Mouse (Mus musculus): ENCODE measurements at regions not wholly inside any gene's neighbourhood (a gene's known extent, or its start where the extent isn't known, plus 50 kb on each side); places are given as distances from the start of the nearest gene placed in this dataset.
A peak's percentile ranks its signal among the peaks of the same experiment; 100 is the strongest.

DNA sequence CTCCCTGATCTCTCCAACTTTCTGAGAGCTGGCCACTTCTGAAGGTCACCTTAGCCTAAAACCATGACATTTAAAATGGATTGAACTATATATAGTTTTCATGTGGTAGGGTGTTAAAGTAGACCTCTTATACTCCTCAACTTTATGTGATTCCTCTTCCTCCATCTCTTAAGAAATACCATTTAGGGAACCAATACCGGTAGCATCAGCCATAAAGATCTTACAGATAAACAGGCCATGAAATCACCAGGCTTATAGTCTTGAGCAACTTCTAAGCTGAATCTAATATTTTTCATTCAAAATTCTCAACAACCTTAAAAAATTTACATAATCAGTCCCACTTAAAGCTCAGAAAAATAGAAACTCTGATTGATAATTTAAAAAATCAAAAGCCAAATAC, 56.2 kb downstream of the Rpl36a-ps1 start:
- DNase-seq (ENCODE audit: low spot score in 2 of 2), result no peak

DNA sequence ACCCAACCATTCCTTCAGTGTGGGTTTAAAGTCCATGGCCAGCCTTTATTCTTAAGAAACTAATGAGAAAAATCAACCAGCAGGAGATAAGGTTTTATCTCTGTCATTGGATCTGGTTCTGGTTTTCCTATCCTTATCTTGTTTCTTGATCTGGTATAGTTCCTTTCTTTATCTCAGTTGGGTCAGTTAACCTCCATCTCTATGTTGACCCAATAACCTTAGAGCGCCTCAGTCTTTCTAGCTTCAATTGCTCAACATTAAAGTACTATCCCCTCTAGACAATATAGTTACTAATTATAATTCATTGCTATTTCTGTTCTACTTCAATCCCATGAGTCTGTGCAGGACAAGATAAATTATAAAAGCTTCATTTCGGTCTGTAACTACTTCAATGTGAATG, 56.7 kb downstream of the Rpl36a-ps1 start:
- DNase-seq (ENCODE audit: low spot score in 2 of 2), result no peak

DNA sequence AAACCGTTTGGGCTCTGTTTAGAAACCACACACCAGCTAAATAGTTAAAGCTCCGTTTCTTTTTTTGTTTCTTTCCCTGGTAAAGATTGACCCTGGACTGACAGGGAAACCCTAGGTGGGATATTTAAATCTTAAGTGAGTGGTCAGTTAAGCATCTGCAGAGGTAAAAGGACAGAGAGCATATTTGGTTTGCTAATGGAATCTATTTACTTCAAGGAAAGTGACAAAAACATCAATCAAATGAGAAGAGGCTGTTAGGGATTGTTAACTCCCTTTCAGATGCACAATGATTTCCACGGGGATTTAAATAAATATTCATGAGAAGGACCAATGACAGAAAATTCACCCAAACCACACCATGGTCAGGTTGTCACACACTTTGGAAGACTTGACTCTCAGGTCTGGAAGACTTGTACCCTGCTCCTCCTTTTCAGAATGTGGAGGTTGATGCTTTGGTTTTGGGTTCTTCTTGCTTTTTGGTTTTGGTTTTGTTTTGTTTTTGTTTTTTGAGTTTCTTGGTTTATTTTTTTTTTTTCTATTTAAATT, 60.7 kb downstream of the Rpl36a-ps1 start:
- no peak for DNase-seq (ENCODE audit: low spot score in 2 of 2)

DNA sequence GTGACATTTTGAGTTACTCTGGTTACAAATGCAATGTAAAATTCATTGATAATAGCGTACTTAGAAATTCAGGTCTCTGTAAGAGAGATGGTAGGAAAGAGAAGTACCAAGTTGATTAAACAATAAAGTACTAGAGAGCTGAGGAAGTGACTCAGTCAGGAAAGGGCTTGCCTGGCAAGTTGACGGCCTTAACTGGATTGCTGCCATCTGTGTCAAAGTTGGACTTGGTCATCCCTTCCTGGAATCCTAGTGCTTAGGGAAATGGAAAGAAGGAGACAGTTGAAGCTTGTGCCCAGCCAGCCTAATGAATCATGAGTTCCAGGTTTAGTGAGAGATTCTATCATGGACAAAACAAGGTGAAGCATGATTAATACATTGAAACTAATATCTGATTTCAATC, 64.8 kb downstream of the Rpl36a-ps1 start:
- DNase-seq (ENCODE audit: low spot score in 2 of 2), result no peak

DNA sequence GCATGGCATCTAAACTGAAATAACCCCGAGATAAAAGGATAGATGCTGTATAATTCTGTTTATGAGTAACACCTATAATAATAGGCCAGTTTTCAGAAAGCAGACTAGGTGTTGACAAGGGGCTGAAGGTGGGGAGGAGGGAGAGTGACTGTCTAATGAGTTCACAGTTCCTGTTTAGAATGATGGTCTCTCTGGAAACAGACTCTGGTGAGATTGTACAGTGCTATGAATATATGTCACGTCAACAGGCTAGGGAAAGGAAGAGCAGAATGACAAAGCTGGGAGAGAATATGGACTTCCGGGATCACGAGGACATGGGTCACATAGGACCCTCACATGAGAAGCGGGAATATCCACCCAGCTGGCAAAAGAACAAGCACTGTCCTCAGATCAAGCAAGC, 85.9 kb downstream of the Rpl36a-ps1 start:
- DNase-seq (ENCODE audit: low spot score in 2 of 2), result no peak

DNA sequence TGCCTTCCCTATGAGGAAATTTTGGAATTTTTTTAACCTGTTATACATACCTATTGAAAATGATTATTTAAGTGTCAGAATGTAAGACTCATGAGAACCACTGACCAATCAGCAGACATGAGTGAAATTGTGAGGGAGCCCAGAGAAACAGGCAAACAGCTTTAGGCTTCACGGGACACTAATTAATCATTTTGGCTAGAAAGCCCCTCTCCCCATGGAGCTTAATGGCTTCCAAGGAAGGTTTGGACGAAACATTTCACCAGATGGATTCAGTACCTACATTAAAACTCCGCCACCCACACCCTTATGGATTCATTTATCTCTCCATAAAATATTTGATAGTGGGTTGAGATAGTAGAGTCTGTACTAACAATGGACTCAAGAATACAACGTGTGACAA, 95.2 kb downstream of the Rpl36a-ps1 start:
- peak in 1 of 2 experiments; percentile 6 for DNase-seq (ENCODE audit: low spot score in 2 of 2)

DNA sequence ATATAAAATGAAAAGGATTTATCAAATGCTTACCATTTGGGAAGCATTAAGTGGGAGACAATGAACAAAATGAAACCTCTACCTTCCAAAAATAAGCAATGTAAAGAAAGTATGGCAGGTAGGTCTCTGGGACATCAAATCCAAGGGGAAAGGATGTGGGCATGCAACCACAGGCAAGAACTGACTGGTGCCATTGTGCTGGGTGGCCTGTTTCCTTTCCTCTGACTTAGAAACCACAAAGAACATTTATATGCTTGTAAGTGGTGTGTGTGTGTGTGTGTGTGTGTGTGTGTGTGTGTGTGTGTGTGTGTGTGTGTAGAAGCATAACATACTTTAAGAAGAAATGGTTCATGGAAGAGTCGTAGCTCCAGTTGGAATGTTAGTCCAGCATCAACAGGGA, 96.7 kb downstream of the Rpl36a-ps1 start:
- no peak for DNase-seq (ENCODE audit: low spot score in 2 of 2)

DNA sequence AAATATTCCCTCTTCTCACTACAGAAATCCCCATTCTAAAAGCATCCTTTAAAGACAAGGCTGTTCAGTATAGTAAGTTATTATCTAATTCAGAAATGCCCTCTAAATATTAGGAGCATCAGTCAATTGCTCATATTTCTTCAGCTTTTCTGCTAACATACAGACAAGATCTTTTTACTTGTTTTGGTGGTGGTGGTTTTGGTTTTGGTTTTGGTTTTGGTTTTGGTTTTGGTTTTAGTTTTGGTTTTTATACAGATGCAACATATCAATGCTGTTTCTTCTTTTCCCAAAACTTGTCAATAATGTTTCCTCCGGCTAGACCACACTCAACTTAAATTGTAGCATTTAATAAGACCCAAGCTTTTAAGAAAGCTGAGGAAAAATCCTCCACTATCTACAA, 98.2 kb downstream of the Rpl36a-ps1 start:
- no peak for DNase-seq (ENCODE audit: low spot score in 2 of 2)

DNA sequence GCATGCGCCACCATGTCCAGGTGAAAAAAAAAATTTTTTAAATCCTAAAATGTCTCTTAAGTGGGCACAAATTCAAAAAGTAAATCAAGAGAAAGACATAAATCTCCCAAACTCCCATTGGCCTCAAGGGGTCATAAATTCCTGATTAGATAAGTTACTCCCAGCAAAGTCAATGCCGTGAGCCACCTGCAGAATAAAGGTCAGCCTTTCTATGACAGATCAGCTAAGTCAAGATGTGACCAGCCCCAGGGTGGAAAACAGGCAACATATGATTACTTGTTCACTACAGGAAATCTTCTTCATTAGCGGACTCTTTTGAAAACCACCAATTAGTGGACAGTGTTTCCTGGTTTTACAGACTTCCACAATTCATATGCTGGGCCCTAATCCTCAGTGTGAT, 101.4 kb downstream of the Rpl36a-ps1 start:
- no peak for DNase-seq (ENCODE audit: low spot score in 2 of 2)

DNA sequence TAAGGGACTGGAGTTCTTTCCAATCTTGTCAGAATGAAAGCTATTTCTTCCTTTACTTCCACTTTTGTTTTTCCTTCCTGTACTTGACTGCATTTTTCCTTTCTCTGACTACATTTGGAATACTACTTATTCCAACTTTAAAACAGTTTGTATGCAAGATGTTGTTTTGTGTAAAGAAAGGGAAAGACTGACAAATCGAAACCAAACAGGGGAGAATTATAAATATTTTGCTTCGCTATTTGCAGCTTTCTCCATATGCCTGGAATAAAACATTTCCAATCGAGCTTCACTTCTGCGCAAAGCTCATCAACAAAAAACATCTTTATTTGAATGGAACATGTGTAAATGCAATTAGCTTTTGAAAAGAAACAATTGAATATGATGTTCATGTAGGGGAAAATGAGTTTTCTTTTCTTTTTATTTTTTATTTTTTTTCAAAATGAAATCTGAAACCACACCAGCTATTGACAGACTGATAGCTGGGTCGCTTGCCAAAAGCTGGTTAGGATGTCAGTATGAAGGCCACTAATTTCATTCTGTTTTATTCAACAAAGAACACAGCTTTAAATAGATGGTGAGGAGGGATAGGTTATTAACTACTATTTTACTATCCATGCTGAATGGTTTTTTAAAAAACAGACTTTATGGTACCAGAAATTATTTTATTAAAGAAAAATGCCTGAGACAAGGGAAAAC, 102.7 kb downstream of the Rpl36a-ps1 start:
- no peak for DNase-seq (ENCODE audit: low spot score in 2 of 2)

DNA sequence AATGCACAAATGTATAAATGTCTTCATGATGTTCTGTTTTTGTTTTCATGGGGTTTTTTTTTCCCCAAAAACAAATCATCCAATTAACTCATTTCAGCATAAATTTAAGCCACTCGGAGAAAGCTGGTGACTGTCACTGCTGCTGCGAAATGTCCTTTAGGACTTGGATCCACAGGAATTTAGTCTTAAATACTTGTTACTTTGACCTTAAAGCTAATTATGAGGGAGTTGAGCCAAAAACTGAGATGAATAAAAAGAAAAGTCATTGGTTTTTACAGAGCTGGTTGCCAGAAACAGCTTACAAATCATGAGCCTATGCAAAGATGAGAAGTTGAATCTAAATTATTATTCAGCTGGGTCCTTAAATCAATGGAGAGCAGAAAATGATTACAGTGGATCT, 106.5 kb downstream of the Rpl36a-ps1 start:
- no peak for DNase-seq (ENCODE audit: low spot score in 2 of 2)

DNA sequence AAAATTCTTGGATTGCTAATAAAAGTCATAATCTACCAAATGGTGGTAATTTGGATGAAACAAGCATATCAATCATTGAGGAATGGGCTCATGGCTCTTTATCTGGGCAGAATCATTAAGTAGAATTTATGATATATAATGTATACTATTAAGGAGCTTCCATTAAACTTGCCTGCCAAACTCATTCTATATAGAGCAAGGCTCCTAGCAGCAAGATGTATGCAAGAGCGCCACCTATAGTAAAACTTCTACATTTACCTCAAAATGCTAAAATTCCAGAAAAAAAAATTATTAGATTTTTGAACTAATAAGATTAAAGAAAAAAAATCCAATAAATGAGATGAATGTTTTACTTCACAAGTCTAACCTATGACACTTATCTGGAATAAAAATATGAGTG, 107.1 kb downstream of the Rpl36a-ps1 start:
- DNase-seq (ENCODE audit: low spot score in 2 of 2), result no peak

DNA sequence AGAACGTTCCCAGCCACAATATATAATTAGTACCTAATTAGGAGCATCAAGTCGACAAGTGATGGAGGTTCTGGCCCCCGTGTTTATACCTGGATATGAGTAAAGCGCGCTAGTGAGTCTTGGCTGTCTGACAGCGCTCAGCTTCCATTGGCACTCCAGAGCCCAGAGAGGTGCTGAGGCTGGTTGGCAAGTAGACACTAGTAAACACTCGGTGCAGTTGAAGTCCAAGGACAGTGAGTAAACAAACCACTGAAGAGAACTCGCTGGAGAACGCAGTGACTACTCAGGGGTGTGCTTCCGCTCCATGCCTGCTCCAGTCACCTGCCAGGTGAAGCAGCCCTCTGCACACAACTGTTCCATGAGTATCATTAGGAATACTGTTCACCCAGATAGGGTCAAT, 111.5 kb downstream of the Rpl36a-ps1 start:
- DNase-seq (ENCODE audit: low spot score in 2 of 2), result no peak

DNA sequence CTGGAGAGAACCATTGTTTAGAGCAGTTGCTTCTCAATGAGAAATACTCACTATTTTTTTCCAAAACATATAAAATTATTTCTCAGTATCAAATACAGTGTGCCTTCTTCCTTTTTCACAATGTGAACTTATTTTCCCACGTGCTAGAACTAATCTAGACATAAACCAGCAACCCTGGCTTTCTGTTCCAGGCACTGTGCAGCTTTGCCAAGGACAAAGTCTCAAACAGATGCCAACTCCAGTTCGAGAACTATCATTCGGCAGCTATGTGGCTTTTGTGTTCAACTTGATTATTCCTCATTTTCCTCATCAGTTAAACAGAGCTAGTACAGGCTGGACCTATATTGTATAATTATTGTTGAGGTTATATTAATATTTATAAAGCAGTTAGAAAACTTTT, 116.2 kb downstream of the Rpl36a-ps1 start:
- no peak for DNase-seq (ENCODE audit: low spot score in 2 of 2)

DNA sequence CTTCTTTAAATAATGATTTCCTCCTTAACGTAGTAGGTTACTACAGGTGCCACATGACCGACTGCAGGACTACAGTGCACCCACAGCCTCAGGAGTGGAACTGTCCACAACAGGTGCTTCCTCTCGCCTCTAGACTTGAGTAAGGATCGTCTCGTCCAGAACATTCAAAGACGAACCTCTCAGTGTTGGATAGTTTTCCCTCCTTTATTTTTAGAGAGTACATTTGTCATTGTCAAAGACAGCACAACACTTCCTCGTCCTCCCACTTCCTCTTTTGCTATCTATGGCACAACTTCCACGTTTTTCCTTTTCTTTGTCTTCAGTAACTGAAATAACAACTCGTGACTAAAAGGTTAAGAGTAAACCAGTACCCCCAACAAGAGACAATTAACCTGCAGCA, 120.7 kb downstream of the Rpl36a-ps1 start:
- no peak for DNase-seq (ENCODE audit: low spot score in 2 of 2)

DNA sequence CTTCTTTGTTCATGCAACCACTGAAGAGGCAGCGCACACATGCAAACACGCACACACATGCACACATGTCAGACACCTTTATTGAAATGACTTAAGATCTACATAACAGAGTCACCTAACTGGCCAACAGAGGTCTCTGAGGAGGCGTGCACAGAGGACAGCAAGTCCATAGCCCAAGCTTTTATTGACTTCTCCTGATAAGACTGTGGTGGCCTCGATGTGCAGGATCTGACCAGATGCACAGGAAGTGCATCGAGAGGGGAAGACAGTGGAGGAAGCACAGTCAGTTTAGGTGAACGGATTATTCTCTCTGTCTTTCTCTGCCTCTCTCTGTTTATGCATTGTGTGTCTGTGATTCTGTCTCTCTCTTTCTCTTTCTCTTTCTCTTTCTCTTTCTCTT, 124.2 kb downstream of the Rpl36a-ps1 start:
- DNase-seq (ENCODE audit: low spot score in 2 of 2), result no peak

DNA sequence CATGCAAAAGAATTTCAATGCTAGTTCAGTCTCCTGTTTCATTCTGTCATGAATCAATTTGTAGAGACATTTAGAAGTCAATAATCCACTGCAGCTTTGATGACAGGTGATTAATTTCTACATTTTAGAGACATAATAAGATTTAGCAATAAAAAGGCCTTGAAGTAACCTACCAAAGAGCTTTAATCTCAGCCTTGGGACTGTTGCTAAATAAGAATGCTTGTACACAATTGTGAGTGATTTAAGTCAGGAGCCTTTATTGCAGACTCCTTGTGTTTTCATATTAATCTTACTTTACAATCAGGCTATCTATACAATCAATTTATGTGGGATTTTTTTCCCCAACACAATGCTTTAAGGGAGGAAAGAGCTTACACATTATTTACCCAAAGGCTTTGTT, 127.2 kb downstream of the Rpl36a-ps1 start:
- DNase-seq (ENCODE audit: low spot score in 2 of 2), result no peak

DNA sequence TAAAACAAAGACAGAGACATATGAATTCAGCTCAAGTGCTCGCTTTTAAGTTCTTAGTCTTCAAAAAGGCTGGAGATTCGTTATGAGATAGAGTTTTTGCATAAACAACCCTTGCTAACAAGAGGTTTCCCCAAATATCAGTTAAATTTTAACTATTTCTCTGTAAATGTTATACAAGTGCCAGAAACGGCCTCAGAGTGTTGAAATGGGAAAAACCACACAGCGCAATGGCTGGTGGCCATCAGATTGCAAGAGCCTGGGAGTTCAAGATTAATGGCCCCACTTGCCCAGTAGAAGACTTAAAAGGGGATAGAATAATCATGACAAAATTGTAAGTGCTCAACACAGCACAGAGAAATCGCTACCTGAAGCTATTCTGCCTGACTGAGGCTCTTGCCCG, 130.1 kb downstream of the Rpl36a-ps1 start:
- DNase-seq (ENCODE audit: low spot score in 2 of 2), result no peak

DNA sequence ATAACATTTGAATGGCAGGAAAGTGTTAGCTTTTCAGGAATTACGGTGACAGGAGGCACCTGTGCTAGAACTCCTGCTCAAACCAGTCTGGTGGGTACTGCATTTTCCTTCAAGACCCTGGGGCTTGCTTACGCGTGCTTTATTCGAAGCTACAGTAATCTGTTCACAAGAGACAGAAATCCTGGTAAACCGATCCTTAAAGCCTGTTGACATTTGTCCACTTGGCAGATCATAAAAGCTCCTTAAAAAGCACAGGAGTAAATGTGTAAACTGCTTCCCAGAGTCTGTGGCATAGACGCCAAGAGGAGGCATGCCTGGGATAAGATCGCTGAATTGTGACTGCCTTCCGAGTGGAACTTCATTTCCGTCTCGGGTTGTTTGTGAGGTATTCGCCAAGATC, 130.5 kb downstream of the Rpl36a-ps1 start:
- no peak for DNase-seq (ENCODE audit: low spot score in 2 of 2)

DNA sequence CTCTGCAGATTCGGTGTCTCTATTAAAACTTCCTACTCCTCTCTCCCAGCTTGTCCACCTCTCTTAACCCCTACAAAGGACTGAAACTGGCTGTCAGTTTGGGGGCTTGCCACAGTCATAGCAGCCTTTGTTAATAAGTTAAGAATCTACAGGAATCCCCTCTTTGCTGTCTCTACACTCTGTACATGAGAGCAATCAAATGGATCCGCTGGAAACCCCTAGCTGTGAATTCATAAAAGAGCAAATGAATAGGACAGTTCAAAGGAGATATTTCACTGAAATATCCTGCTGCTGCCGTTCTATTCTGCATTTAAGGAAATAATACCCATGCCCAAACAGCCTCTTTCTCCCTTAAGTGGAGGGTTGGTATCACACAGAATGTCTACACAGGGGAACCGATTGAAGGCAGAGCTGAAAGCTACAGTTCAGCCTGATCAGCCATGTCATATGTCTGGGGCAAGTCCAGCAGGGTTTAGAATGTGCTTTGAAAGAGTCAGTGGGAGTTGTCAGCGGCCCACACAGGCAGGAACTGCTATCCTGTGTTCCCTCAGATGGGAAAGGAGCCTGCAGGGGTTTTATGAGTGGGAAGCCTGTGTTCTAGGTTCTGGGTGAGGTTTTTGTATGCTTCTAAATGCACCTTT, 131.9 kb downstream of the Rpl36a-ps1 start:
- no peak for DNase-seq (ENCODE audit: low spot score in 2 of 2)

DNA sequence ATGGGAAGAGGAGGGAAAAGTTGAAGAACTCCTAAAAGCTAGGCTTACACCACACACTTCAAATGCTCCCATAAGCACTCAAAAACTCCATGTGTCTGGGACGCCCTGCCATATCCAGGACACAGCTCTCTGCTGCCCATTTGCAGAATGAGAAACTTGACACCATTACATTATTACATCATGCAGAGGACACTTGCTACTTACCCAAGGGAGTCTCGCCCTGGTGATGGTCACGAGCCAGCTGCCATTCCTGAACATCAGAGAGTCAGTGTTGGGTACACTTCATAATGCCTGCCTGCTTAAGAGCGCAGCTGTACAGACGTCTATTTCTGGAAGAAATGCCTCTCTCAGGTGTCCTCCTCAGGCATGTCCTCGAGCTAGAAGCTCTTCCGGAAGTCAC, 135.3 kb downstream of the Rpl36a-ps1 start:
- no peak for DNase-seq (ENCODE audit: low spot score in 2 of 2)

DNA sequence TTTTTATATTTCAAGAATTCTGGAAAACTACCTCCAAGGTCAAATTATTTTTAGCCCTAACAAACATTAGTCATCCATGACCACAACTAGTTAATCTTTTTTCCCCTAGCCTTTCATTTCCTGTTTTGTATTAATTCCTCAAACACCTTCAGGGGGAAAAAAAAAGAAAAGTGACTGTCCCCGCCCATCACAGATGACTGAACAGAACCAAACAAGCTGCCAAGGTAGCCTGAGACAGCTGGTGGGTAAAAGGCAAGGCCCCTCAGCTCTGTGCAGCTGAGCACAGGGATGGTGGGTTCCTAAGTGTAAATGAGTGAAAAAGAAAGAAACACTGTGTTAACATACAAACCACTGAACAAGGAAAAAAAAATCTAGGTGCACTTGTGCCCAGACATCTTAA, 145.6 kb downstream of the Rpl36a-ps1 start:
- no peak for DNase-seq (ENCODE audit: low spot score in 2 of 2)

DNA sequence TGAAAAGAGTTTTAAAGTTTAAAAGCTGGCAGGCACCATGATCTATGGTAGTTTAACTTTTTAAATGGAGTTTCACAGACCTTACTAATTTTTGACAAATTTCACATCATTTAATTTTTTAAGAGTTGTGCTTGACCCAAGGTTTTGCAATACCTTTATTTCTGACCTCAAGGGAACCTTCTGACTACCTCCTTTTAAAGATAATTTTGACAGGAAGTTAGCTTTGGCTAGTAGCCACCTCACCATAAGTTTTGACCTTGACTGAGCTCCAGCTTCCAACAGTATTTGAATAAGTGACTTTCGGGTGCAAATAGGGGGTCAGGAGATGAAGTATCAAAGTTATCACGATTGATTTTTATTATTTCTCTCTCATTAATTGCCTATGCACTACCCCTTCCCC, 149.9 kb downstream of the Rpl36a-ps1 start:
- no peak for DNase-seq (ENCODE audit: low spot score in 2 of 2)
